ENCODE assay signal across 9 mouse cellular contexts in genomic region chr17:87375941-87376511, GRCm38 (mm10). TPM values are rescaled to one million over a fixed set of nuclear protein-coding genes. Genes with fewer than 3 reads are reported as not detected.
DNase-seq lines count a peak whose midpoint lies in the region; ATAC-seq and TF ChIP-seq lines count a peak whose summit lies in the region.
"Had no signal": no experiment of that assay in that cellular context is flagged by ENCODE, and none has a peak within 500 bp of the region (broad histone marks: within the 10 kb centered on the region; RNA-seq: fewer than 3 reads in every experiment).

No protein-coding gene starts in this region.

- ATAC-seq in embryonic facial prominence, embryonic 14.5 days (ENCODE audit: low read depth): peak; percentile 10; the same call in 1 of the 2 replicates
- no peak for ATAC-seq in megakaryocyte, adult 5-6 weeks (ENCODE audit: poor library complexity, severe bottlenecking)

- no peak for TF ChIP-seq CTCF in liver, adult 2 months (IDR thresholded peaks at IDR 0.05; ENCODE audit: low read depth, low read length)

- no peak for TF ChIP-seq POLR2A in liver, adult 2 months (IDR thresholded peaks at IDR 0.05; ENCODE audit: extremely low read depth, insufficient read depth, low read length)

- no peak overlapping the region for H3K4me3 ChIP-seq in liver, adult 2 months (ENCODE audit: insufficient read depth, low read depth, low read length)
- no peak overlapping the region for H3K4me3 ChIP-seq in embryonic facial prominence, embryonic 14.5 days (ENCODE audit: low read depth, low read length)

- H3K9me3 ChIP-seq in embryonic facial prominence, embryonic 14.5 days (ENCODE audit: control insufficient read depth, low read length): no peaks in the 10 kb centered on the region

- no peaks in the 10 kb centered on the region for H3K79me2 ChIP-seq in liver, adult 2 months (ENCODE audit: control insufficient read depth, insufficient read depth, low read length)

- H3K27ac ChIP-seq in liver, adult 2 months (replicated peaks; ENCODE audit: insufficient read depth, low read depth, low read length): peak overlapping the region; percentile 25; the same call in 1 of the 2 replicates
- peak overlapping the region; percentile 67 for H3K27ac ChIP-seq in embryonic facial prominence, embryonic 14.5 days (replicated peaks; ENCODE audit: low read depth, low read length)

- H3K4me2 ChIP-seq in embryonic facial prominence, embryonic 14.5 days (ENCODE audit: low read depth, low read length): no peak overlapping the region

- DNase-seq in liver, adult 2 months (ENCODE audit: extremely low read depth, low read depth, low spot score): no peak
- DNase-seq in liver: no peak
- peak; percentile 78 for DNase-seq in embryonic facial prominence, embryonic 14.5 days (ENCODE audit: low spot score)
- DNase-seq in kidney, postnatal 36 days: peak; percentile 34
- DNase-seq in skeletal muscle tissue, adult 2 months (ENCODE audit: low read depth, low spot score): peak; percentile 77
- DNase-seq in left cerebral cortex, adult 8-10 months (ENCODE audit: low spot score in 2 of 2): no peak
- DNase-seq in layer of hippocampus, postnatal 36 days: no peak

- WGBS in liver, adult 2 months: 73% methylated on average over 10 of the region's 10 CpGs
- 15% methylated on average over 10 of the region's 10 CpGs for WGBS in embryonic facial prominence, embryonic 14.5 days

- no peaks in the 10 kb centered on the region for H3K27me3 ChIP-seq in liver, adult 2 months (ENCODE audit: control insufficient read depth, insufficient read depth, low read length)
- no peaks in the 10 kb centered on the region for H3K27me3 ChIP-seq in embryonic facial prominence, embryonic 14.5 days (replicated peaks; ENCODE audit: control insufficient read depth, insufficient read depth, low read length)

- no peak overlapping the region for H3K9ac ChIP-seq in liver, adult 2 months (ENCODE audit: low read depth, low read length)
- H3K9ac ChIP-seq in embryonic facial prominence, embryonic 14.5 days (ENCODE audit: low read depth, low read length): no peak overlapping the region

- H3K36me3 ChIP-seq in liver, adult 2 months (ENCODE audit: control insufficient read depth, insufficient read depth, low read length): no peaks in the 10 kb centered on the region; the same call in 1 of the 2 replicates
- no peaks in the 10 kb centered on the region for H3K36me3 ChIP-seq in embryonic facial prominence, embryonic 14.5 days (ENCODE audit: control insufficient read depth, insufficient read depth, low read length)

- peaks cover 12% of the 10 kb centered on the region for H3K4me1 ChIP-seq in liver, adult 2 months (ENCODE audit: control insufficient read depth, insufficient read depth, low read length)
- H3K4me1 ChIP-seq in embryonic facial prominence, embryonic 14.5 days (ENCODE audit: control insufficient read depth, insufficient read depth, low read length): peaks cover 42% of the 10 kb centered on the region

RNA-seq across cellular contexts. Expression of gene Stpg4, which starts 51.5 kb away (rescaled TPM):
- not detected in 2 replicates for total RNA-seq in liver, adult 2 months (2014; rRNA removed)
- polyA plus RNA-seq in liver, adult 2 months (2012; rRNA removed): not detected in 2 replicates
- polyA plus RNA-seq in embryonic facial prominence, embryonic 14.5 days (2014; fragmentation: Nextera tagmentation; extraction: Ambion mirVana): not detected in 2 replicates
- not detected in 2 replicates for total RNA-seq in megakaryocyte, adult 5-6 weeks (2015)
- not detected in 2 replicates for total RNA-seq in megakaryocyte, adult 5-6 weeks (2017)
- not detected for total RNA-seq in left cerebral cortex, adult 8-10 months (2022)
- total RNA-seq in layer of hippocampus, postnatal 36 days (2021): not detected
- total RNA-seq: midbrain, postnatal 0 days had no signal

Comparison
In these comparisons a context has a peak if more than half of its experiments do, and no peak if none do; other contexts are left out.
1. DNase-seq: peak in embryonic facial prominence, embryonic 14.5 days (single experiment), kidney, postnatal 36 days (2 of 2) and skeletal muscle tissue, adult 2 months (single experiment); none in liver, adult 2 months (single experiment), liver (single experiment), left cerebral cortex, adult 8-10 months (0 of 2) and layer of hippocampus, postnatal 36 days (0 of 2).